Mouse (Mus musculus): Measurements from ENCODE around the gene Umad1. TPM values are rescaled to one million over a fixed set of nuclear protein-coding genes. Genes with fewer than 3 reads are reported as not detected.

The Umad1 gene
- polyA plus RNA-seq, 1 experiment from 2014 or later: 25.1 TPM

- Histone ChIP-seq H3K27me3 (ENCODE audit: control insufficient read depth, insufficient read depth, low read length) (no peaks in the 10 kb centered on the region), H3K9me3 (replicated peaks; ENCODE audit: control insufficient read depth, low read length) (no peaks in the 10 kb centered on the region), H3K9ac (ENCODE audit: low read depth, low read length) (no peak overlapping the region), H3K36me3 (ENCODE audit: control insufficient read depth, insufficient read depth, low read length) (no peaks in the 10 kb centered on the region), H3K4me2 (no peak overlapping the region), H3K4me3 (ENCODE audit: low read depth, low read length) (no peak overlapping the region), H3K27ac (ENCODE audit: low read depth, low read length) (no peak overlapping the region), H3K4me1 (ENCODE audit: control insufficient read depth, insufficient read depth, low read length) (no peaks in the 10 kb centered on the region)
- WGBS (ENCODE audit: insufficient replicate concordance): 76% methylated on average over 9 of the region's 9 CpGs
- ATAC-seq (replicated peaks; ENCODE audit: insufficient number of reproducible peaks, low FRiP score, low TSS enrichment): no peak
Measured at GRCm38 (mm10) chr6:8336487-8337390, 77.7 kb downstream of the Umad1 start.

DNA sequence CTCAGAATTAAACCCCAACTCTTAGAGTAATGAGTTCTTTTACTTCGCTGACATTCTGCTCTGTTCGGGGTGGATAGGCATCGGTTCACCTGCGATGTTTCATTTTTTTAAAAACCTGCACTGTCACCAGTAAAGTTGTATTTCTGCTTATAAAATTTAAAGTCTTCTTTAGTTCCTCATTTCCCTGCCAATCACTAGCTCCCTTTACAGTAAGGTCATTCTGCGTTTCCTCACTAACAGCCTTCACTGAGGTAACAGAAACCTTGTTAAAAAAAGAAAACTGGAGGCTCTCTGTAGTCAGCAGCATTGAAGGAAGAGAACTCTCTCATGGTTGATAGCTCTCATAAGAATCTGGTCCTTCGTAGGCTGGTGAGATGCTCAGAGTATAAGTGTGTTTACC is 80.4 kb downstream of the Umad1 start:
- no peak overlapping the region for H3K27ac ChIP-seq (ENCODE audit: low read depth, low read length)
- no peaks in the 10 kb centered on the region for H3K4me1 ChIP-seq (ENCODE audit: control insufficient read depth, insufficient read depth, low read length)
- ATAC-seq (replicated peaks; ENCODE audit: insufficient number of reproducible peaks, low FRiP score, low TSS enrichment): no peak
- 86% methylated on average over 6 of the region's 6 CpGs for WGBS (ENCODE audit: insufficient replicate concordance)
- H3K9me3 ChIP-seq (replicated peaks; ENCODE audit: control insufficient read depth, low read length): no peaks in the 10 kb centered on the region
- H3K4me3 ChIP-seq (ENCODE audit: low read depth, low read length): no peak overlapping the region
- no peaks in the 10 kb centered on the region for H3K36me3 ChIP-seq (ENCODE audit: control insufficient read depth, insufficient read depth, low read length)
- H3K27me3 ChIP-seq (ENCODE audit: control insufficient read depth, insufficient read depth, low read length): no peaks in the 10 kb centered on the region
- no peak overlapping the region for H3K4me2 ChIP-seq
- H3K9ac ChIP-seq (ENCODE audit: low read depth, low read length): no peak overlapping the region

- WGBS (ENCODE audit: insufficient replicate concordance): 75% methylated on average over 4 of the region's 4 CpGs
- no peak overlapping the region for H3K4me2 ChIP-seq
Measured at GRCm38 (mm10) chr6:8343271-8343670, 84.2 kb downstream of the Umad1 start.

DNA sequence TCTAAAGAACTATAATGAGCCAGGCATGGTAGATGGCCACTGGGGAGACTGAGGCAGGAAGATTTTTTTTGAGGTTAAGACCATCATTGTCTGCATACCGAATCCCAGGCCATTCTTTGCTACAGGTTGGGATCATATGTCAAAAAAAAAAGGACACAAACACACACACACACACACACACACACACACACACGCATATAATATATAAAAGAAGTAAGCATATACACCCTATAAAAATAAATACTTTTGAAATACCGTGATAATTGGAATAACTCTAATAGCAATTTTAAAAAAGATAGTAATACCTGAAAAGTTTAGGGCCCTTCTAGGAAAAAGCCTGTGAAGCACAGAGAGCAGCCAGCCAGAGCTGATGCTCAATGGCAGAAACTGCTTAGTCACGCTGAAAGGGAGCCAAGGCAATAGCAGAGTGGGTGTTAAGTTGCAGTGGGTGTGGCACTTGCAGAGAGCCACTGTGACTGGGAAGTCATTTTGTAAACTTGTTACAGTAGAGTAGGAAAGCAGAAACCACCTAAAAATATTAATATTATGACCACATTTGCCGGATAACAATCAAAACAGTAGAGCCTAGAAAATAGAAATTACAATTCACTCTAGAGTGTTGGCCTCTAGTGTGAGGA is 86.2 kb downstream of the Umad1 start:
- ATAC-seq (replicated peaks; ENCODE audit: insufficient number of reproducible peaks, low FRiP score, low TSS enrichment): peak; percentile 90
- Histone ChIP-seq H3K27ac (ENCODE audit: low read depth, low read length) (no peak overlapping the region), H3K4me3 (ENCODE audit: low read depth, low read length) (no peak overlapping the region), H3K9ac (ENCODE audit: low read depth, low read length) (no peak overlapping the region), H3K4me2 (no peak overlapping the region), H3K4me1 (ENCODE audit: control insufficient read depth, insufficient read depth, low read length) (no peaks in the 10 kb centered on the region), H3K9me3 (replicated peaks; ENCODE audit: control insufficient read depth, low read length) (no peaks in the 10 kb centered on the region), H3K27me3 (ENCODE audit: control insufficient read depth, insufficient read depth, low read length) (no peaks in the 10 kb centered on the region), H3K36me3 (ENCODE audit: control insufficient read depth, insufficient read depth, low read length) (no peaks in the 10 kb centered on the region)
- 70% methylated on average over 5 of the region's 5 CpGs for WGBS (ENCODE audit: insufficient replicate concordance)

More at GRCm38 (mm10) chr6:8343271-8343670, 84.2 kb downstream of the Umad1 start:
- ATAC-seq (replicated peaks; ENCODE audit: insufficient number of reproducible peaks, low FRiP score, low TSS enrichment): no peak
- Histone ChIP-seq H3K36me3 (ENCODE audit: control insufficient read depth, insufficient read depth, low read length) (no peaks in the 10 kb centered on the region), H3K9me3 (replicated peaks; ENCODE audit: control insufficient read depth, low read length) (no peaks in the 10 kb centered on the region), H3K4me1 (ENCODE audit: control insufficient read depth, insufficient read depth, low read length) (no peaks in the 10 kb centered on the region), H3K27ac (ENCODE audit: low read depth, low read length) (no peak overlapping the region), H3K4me3 (ENCODE audit: low read depth, low read length) (no peak overlapping the region), H3K9ac (ENCODE audit: low read depth, low read length) (no peak overlapping the region), H3K27me3 (ENCODE audit: control insufficient read depth, insufficient read depth, low read length) (no peaks in the 10 kb centered on the region)

DNA sequence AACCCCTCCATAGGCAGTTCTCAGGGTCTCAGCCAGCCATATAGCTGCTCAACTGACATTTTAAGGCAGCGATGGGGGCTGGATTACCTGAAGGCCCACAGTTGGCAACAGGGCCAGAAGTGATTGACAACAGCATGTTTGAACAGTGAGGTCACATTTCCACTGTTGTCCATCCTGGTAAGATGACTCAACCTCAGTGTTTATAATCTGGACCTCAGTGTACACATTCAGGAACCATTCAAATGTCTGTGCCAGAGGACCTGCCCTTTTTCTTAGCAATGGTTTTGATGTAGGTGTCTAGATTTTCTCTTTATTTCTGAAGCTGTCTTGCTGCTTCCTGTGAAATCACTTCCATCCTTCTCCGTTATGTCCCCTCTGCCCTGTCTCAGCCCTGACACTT is 88.1 kb downstream of the Umad1 start:
- ATAC-seq (replicated peaks; ENCODE audit: insufficient number of reproducible peaks, low FRiP score, low TSS enrichment): no peak
- 77% methylated on average over 2 of the region's 2 CpGs for WGBS (ENCODE audit: insufficient replicate concordance)
- Histone ChIP-seq H3K9ac (ENCODE audit: low read depth, low read length) (no peak overlapping the region), H3K27me3 (ENCODE audit: control insufficient read depth, insufficient read depth, low read length) (no peaks in the 10 kb centered on the region), H3K9me3 (replicated peaks; ENCODE audit: control insufficient read depth, low read length) (no peaks in the 10 kb centered on the region), H3K36me3 (ENCODE audit: control insufficient read depth, insufficient read depth, low read length) (no peaks in the 10 kb centered on the region), H3K4me1 (ENCODE audit: control insufficient read depth, insufficient read depth, low read length) (no peaks in the 10 kb centered on the region), H3K4me2 (no peak overlapping the region), H3K4me3 (ENCODE audit: low read depth, low read length) (no peak overlapping the region), H3K27ac (ENCODE audit: low read depth, low read length) (no peak overlapping the region)

GRCm38 (mm10) chr6:8348344-8348743 is 89.3 kb downstream of the Umad1 start:
- Histone ChIP-seq H3K9me3 (replicated peaks; ENCODE audit: control insufficient read depth, low read length) (no peaks in the 10 kb centered on the region), H3K4me1 (ENCODE audit: control insufficient read depth, insufficient read depth, low read length) (no peaks in the 10 kb centered on the region), H3K27me3 (ENCODE audit: control insufficient read depth, insufficient read depth, low read length) (no peaks in the 10 kb centered on the region), H3K4me2 (no peak overlapping the region), H3K36me3 (ENCODE audit: control insufficient read depth, insufficient read depth, low read length) (no peaks in the 10 kb centered on the region), H3K9ac (ENCODE audit: low read depth, low read length) (no peak overlapping the region), H3K4me3 (ENCODE audit: low read depth, low read length) (no peak overlapping the region), H3K27ac (ENCODE audit: low read depth, low read length) (no peak overlapping the region)
- no peak for ATAC-seq (replicated peaks; ENCODE audit: insufficient number of reproducible peaks, low FRiP score, low TSS enrichment)
- 97% methylated on average over 1 of the region's 1 CpGs for WGBS (ENCODE audit: insufficient replicate concordance)

DNA sequence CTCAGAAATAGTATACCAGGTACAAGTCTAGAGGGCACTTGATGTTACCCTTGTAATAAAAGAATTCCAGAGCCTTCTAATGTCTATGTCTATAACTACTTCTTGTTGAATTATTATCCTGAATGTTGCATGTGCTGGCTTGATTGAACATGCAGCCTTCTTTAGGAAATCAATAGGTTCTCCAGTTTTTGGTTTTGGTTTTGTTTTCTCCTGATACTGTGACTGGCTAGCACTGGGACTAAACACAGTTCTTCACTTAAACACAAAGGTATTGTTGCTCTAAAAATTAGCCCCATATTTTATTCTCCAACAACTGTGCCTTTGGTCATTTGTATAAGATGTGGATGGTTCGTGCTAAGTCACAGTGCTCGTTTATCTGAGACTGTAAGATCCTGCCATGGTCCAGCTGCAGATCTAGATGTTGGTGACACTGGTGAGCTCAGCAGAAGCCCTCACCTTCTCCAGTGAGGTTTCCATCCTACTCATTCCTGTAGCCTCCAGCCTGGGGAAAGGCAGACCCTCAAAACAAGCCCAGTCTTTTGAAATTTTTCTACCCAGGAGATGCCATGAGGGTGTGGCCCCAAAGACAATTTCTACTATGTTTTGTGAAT is 90.1 kb downstream of the Umad1 start:
- H3K4me2 ChIP-seq: no peak overlapping the region
- H3K9ac ChIP-seq (ENCODE audit: low read depth, low read length): no peak overlapping the region
- H3K27ac ChIP-seq (ENCODE audit: low read depth, low read length): no peak overlapping the region
- H3K4me3 ChIP-seq (ENCODE audit: low read depth, low read length): no peak overlapping the region
- ATAC-seq (replicated peaks; ENCODE audit: insufficient number of reproducible peaks, low FRiP score, low TSS enrichment): no peak
- no peaks in the 10 kb centered on the region for H3K27me3 ChIP-seq (ENCODE audit: control insufficient read depth, insufficient read depth, low read length)
- H3K9me3 ChIP-seq (replicated peaks; ENCODE audit: control insufficient read depth, low read length): no peaks in the 10 kb centered on the region
- no peaks in the 10 kb centered on the region for H3K4me1 ChIP-seq (ENCODE audit: control insufficient read depth, insufficient read depth, low read length)
- H3K36me3 ChIP-seq (ENCODE audit: control insufficient read depth, insufficient read depth, low read length): no peaks in the 10 kb centered on the region
- 71% methylated on average over 2 of the region's 2 CpGs for WGBS (ENCODE audit: insufficient replicate concordance)

GRCm38 (mm10) chr6:8351507-8351906 is 92.4 kb downstream of the Umad1 start:
- Histone ChIP-seq H3K36me3 (ENCODE audit: control insufficient read depth, insufficient read depth, low read length) (no peaks in the 10 kb centered on the region), H3K9ac (ENCODE audit: low read depth, low read length) (no peak overlapping the region), H3K9me3 (replicated peaks; ENCODE audit: control insufficient read depth, low read length) (no peaks in the 10 kb centered on the region), H3K27me3 (ENCODE audit: control insufficient read depth, insufficient read depth, low read length) (no peaks in the 10 kb centered on the region), H3K4me1 (ENCODE audit: control insufficient read depth, insufficient read depth, low read length) (no peaks in the 10 kb centered on the region), H3K4me3 (ENCODE audit: low read depth, low read length) (no peak overlapping the region), H3K27ac (ENCODE audit: low read depth, low read length) (no peak overlapping the region), H3K4me2 (no peak overlapping the region)
- no peak for ATAC-seq (replicated peaks; ENCODE audit: insufficient number of reproducible peaks, low FRiP score, low TSS enrichment)
- WGBS (ENCODE audit: insufficient replicate concordance): 82% methylated on average over 2 of the region's 2 CpGs

All from heart, embryonic 11.5 days (tissue).